Mouse (Mus musculus) liver, postnatal 0 days (tissue): ENCODE results near the gene Hpse2. TPM values are rescaled to one million over a fixed set of nuclear protein-coding genes. Genes with fewer than 3 reads are reported as not detected.

Experiments
- ATAC-seq: fragments of 200-750 bp; cut with Nextera tagmentation; 2 replicates; pipeline ENCODE4 v1.8.0; 2017; ENCODE audit warnings: mild to moderate bottlenecking, moderate library complexity
- DNase-seq: peaks from one replicate; pipeline ENCODE4 v3.0.0-alpha.2; 2016
- H3K27ac ChIP-seq: fragments of 300-500 bp; sonication (generic); 2 replicates; pipeline ENCODE4 v1.5.1; 2014; ENCODE audit warnings: antibody characterized with exemption, moderate library complexity, mild to moderate bottlenecking, low read depth
- H3K27me3 ChIP-seq: fragments of 300-500 bp; sonication (generic); 2 replicates; pipeline ENCODE4 v1.6.1; 2014; ENCODE audit warnings: low read length, control low read depth, mixed read lengths; ENCODE audit not compliant: insufficient read depth
- H3K36me3 ChIP-seq: fragments of 300-500 bp; sonication (generic); replicated peaks from 2 replicates; pipeline ENCODE4 v1.6.1; 2014; ENCODE audit warnings: mild to moderate bottlenecking, control low read depth, low read length, moderate library complexity, mixed read lengths; ENCODE audit not compliant: insufficient read depth
- H3K4me1 ChIP-seq: fragments of 300-500 bp; sonication (generic); 2 replicates; pipeline ENCODE4 v1.6.1; 2014; ENCODE audit warnings: antibody characterized with exemption, mild to moderate bottlenecking, control low read depth; ENCODE audit not compliant: insufficient read depth
- H3K4me2 ChIP-seq: fragments of 300-500 bp; sonication (generic); 2 replicates; pipeline ENCODE4 v1.6.1; 2014; ENCODE audit warnings: low read depth, mild to moderate bottlenecking, low read length, moderate library complexity, mixed read lengths
- H3K4me3 ChIP-seq: fragments of 300-500 bp; sonication (generic); 2 replicates; pipeline ENCODE4 v1.5.1; 2014; ENCODE audit warnings: low read depth, low read length
- H3K9ac ChIP-seq: fragments of 300-500 bp; sonication (generic); replicated peaks from 2 replicates; pipeline ENCODE4 v1.6.1; 2014; ENCODE audit warnings: mild to moderate bottlenecking, moderate library complexity
- H3K9me3 ChIP-seq: fragments of 300-500 bp; sonication (generic); 2 replicates; pipeline ENCODE4 v1.6.1; 2016; ENCODE audit warnings: mild to moderate bottlenecking, control low read depth, low read length, mixed read lengths
- CTCF ChIP-seq: sonication (generic); IDR thresholded peaks from 2 replicates; pipeline ENCODE4 v1.5.1; 2016; ENCODE audit warnings: antibody characterized with exemption, low read depth
- EP300 ChIP-seq: IDR thresholded peaks from 2 replicates; pipeline ENCODE4 v1.6.1; 2016; ENCODE audit warnings: antibody characterized with exemption, low read depth, mild to moderate bottlenecking
- WGBS: fragments of 180-500 bp; shearing (Covaris S2); extraction: QIAGEN DNeasy Blood & Tissue Kit; methylation state at CpG from one replicate; pipeline ENCODE4 v1.1.7; 2014; ENCODE audit not compliant: insufficient replicate concordance; 5-methylcytosine and 5-hydroxymethylcytosine counted together
- polyA plus RNA-seq: library from polyadenylated mRNA; unstranded; fragments of >200 nt; fragmentation: Nextera tagmentation; extraction: Ambion mirVana; gene quantifications from 2 replicates; pipeline ENCODE4 v1.2.1, GENCODE M21; 2015

Hpse2 gene
- polyA plus RNA-seq, 1 experiment from 2014 or later, result 0.12 TPM

DNA sequence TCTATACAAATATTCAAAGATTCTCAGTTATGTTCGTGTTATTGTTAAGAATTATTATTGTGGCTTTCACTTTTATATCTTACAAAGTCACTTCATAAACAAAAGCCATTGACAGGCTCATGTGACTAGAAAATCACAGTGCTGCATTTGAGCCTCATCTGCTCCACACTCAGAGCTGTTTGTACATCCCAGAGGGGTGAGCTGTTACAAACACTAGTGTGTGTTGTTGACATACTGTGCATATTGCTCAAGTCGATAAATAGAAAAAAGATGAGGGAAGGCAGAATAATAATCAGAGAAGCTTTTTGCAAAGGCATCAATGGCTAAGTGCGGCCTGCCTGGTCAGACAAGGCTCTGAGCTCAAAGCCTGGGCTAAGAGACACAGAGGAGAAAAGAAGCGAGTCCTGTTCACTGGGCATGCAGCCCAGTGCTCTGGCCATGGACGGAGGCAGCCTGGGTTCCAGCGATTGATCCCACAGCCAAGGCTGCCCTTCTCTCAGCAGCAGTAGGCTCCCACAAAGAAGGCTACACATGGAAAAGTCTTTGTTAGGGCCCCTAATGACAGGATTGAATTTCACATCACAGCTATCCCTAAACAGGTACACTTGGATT is 485.6 kb downstream of the Hpse2 start:
- no peak overlapping the region for H3K9ac ChIP-seq
- 70% methylated on average over 6 of the region's 6 CpGs for WGBS
- ATAC-seq, result no peak

GRCm38 (mm10) chr19:42891599-42891998 is 496.6 kb downstream of the Hpse2 start:
- WGBS, result 68% methylated on average over 5 of the region's 5 CpGs
- no peak for ATAC-seq
- TF ChIP-seq EP300 (peak; percentile 69; the same call in 1 of the 2 replicates), CTCF (no peak)

More for the DNA sequence above, 485.6 kb downstream of the Hpse2 start:
- no peaks in the 10 kb centered on the region for H3K4me1 ChIP-seq
- no peak overlapping the region for H3K4me3 ChIP-seq
- no peak for TF ChIP-seq EP300
- no peak for TF ChIP-seq CTCF
- no peaks in the 10 kb centered on the region for H3K27me3 ChIP-seq
- H3K36me3 ChIP-seq, result no peaks in the 10 kb centered on the region
- no peaks in the 10 kb centered on the region for H3K9me3 ChIP-seq
- no peak overlapping the region for H3K27ac ChIP-seq
- no peak for DNase-seq
- H3K4me2 ChIP-seq, result no peak overlapping the region

DNA sequence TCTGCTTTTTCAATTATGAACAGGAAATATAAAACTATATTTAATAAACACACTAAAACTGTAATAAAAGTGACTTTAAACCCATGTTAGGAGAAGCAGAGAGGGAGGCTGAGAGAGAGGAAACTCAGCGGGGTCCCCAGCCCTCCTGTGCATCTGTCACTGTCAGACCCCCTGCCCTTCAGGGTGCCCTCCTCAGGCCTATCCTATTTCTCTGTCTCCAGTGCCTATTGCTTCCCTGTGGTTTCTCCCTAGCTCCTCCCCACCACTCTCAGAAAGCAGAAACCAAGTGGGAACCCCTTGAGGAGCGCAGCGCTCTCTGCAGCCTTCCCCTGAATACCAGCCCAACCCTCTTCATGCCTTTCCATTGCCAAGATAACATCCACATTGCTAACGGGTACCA is 510.5 kb downstream of the Hpse2 start:
- H3K4me3 ChIP-seq, result no peak overlapping the region
- H3K27me3 ChIP-seq, result no peaks in the 10 kb centered on the region
- ATAC-seq (no peak), DNase-seq (no peak)
- no peak overlapping the region for H3K9ac ChIP-seq
- TF ChIP-seq CTCF (no peak), EP300 (no peak)
- WGBS, result 60% methylated on average over 4 of the region's 4 CpGs
- H3K4me1 ChIP-seq, result no peaks in the 10 kb centered on the region
- H3K36me3 ChIP-seq, result no peaks in the 10 kb centered on the region
- H3K27ac ChIP-seq, result no peak overlapping the region
- H3K4me2 ChIP-seq, result no peak overlapping the region
- no peaks in the 10 kb centered on the region for H3K9me3 ChIP-seq

More at GRCm38 (mm10) chr19:42891599-42891998, 496.6 kb downstream of the Hpse2 start:
- no peaks in the 10 kb centered on the region for H3K4me1 ChIP-seq
- no peak overlapping the region for H3K27ac ChIP-seq
- DNase-seq, result no peak
- H3K36me3 ChIP-seq, result no peaks in the 10 kb centered on the region
- H3K9ac ChIP-seq, result no peak overlapping the region
- no peaks in the 10 kb centered on the region for H3K27me3 ChIP-seq
- no peaks in the 10 kb centered on the region for H3K9me3 ChIP-seq
- no peak overlapping the region for H3K4me3 ChIP-seq
- no peak overlapping the region for H3K4me2 ChIP-seq

- Histone ChIP-seq H3K9me3 (no peaks in the 10 kb centered on the region), H3K4me2 (no peak overlapping the region), H3K4me1 (no peaks in the 10 kb centered on the region), H3K9ac (no peak overlapping the region), H3K36me3 (no peaks in the 10 kb centered on the region), H3K27ac (no peak overlapping the region), H3K27me3 (no peaks in the 10 kb centered on the region), H3K4me3 (no peak overlapping the region)
- 75% methylated on average over 4 of the region's 4 CpGs for WGBS
- no peak for ATAC-seq
- no peak for TF ChIP-seq CTCF
- TF ChIP-seq EP300, result no peak
- DNase-seq, result no peak
Observed at GRCm38 (mm10) chr19:42876563-42876962, 511.6 kb downstream of the Hpse2 start.

DNA sequence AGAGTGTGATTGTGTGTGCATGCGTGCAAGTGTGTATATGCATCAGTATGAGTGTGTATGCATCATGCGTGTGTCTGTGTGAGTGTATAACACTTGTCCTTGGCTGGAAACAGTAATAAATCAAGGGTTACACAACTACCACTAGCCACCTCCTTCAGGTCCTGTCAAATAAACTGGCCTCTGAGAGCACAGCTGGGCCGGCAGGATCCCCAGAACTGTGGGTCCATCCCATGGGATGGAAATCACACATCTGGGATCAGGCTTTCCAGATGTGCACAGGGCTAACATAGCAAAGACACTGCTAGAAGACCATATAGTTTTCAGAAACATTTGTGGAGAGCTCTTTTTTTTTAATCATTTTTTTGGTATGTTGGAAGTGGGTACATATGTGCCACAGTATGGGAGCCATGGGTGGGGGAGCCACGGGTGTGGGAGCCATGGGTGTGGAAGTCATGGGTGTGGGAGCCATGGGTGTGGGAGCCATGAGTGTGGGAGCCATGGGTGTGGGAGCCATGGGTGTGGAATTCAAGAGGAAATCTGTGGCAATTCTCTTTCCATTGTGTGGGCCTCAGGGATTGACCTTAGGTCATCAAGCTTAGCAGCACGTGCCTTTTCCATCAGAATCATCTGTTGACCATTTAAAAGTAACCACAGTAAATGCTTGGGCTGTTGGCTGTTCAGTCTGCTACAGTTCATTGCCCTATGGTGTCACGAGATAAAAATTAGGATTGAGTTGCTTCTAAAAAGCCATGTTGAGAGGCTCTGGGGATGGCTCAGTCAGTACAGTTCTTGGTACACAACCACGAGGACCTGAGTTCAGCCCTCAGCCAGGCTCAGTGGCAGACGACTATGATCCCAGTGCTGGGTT is 518.3 kb downstream of the Hpse2 start:
- no peaks in the 10 kb centered on the region for H3K4me1 ChIP-seq
- H3K27ac ChIP-seq, result no peak overlapping the region
- no peak for DNase-seq
- no peaks in the 10 kb centered on the region for H3K36me3 ChIP-seq
- no peak overlapping the region for H3K9ac ChIP-seq
- TF ChIP-seq EP300 (no peak), CTCF (no peak)
- H3K27me3 ChIP-seq, result no peaks in the 10 kb centered on the region
- ATAC-seq, result no peak
- H3K9me3 ChIP-seq, result no peaks in the 10 kb centered on the region
- 74% methylated on average over 8 of the region's 8 CpGs for WGBS
- no peak overlapping the region for H3K4me2 ChIP-seq
- no peak overlapping the region for H3K4me3 ChIP-seq

DNA sequence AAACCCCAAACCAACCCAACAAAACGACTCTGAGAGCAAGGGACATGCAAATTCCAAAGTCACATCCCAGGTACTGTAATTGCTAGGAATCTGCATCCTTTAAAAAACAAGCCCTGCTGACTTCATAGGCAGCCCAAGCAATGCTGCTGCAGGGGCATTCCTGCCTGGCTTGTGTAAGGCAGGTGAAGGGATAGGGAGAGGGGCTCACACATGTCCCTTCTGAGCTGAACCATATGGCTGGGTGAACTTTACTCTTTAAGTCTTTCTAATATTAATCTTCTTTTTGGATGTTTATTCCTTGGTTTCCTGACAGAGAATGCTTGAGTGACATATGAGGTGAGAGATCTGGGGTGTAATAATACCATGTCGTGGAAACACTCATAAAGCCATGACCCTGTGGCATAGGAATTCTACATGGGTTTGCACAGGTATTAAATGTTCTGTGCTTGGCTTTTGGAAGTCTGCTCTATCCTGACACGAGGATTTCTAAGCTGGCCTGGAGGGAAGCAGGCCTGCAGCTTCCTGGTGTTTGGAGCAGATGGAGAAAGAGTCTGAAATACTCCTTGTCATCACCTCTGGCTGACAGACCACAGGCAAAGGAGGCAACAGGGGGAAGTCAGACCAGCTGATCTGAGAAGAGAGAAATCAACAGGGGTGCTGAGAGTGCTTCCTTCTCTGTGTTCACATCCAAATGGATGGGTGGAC is 519.0 kb downstream of the Hpse2 start:
- Histone ChIP-seq H3K36me3 (no peaks in the 10 kb centered on the region), H3K4me1 (no peaks in the 10 kb centered on the region), H3K4me3 (no peak overlapping the region), H3K9me3 (no peaks in the 10 kb centered on the region), H3K9ac (no peak overlapping the region), H3K27ac (no peak overlapping the region), H3K4me2 (no peak overlapping the region), H3K27me3 (no peaks in the 10 kb centered on the region)
- 37% methylated on average over 3 of the region's 3 CpGs for WGBS
- no peak for ATAC-seq
- TF ChIP-seq EP300, result no peak
- TF ChIP-seq CTCF, result no peak
- DNase-seq, result no peak
